Mouse (Mus musculus): ENCODE results near the gene Plekhh2. TPM values are rescaled to one million over a fixed set of nuclear protein-coding genes. Genes with fewer than 3 reads are reported as not detected.

The Plekhh2 gene
- polyA plus RNA-seq, 1 experiment from 2014 or later, result 1.7 TPM

DNA sequence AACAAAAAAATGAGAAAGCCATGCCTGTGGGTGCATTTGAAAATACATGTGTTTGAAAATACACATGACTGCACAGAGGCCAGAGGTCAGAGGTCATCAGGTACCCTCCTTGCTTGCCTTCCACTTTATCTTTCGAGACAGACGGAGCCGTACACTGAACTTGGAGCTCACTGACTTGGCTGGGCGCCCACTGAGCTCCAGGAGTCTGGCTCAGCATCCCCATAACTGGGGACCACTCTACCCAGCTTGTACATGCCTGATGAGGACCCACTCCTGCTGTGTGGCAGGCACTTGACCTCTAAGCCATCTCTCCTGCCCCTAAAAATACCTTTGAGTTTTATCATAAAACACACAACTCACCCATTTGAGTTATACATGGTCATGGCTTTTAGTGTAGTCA is 2.5 kb upstream of the Plekhh2 start:
- no peak overlapping the region for H3K9ac ChIP-seq (replicated peaks; ENCODE audit: low read depth, low read length)
- H3K27ac ChIP-seq (ENCODE audit: low read length), result no peak overlapping the region
- H3K4me2 ChIP-seq (ENCODE audit: low read length), result no peak overlapping the region
- no peaks in the 10 kb centered on the region for H3K36me3 ChIP-seq (ENCODE audit: control insufficient read depth, insufficient read depth)
- H3K27me3 ChIP-seq (replicated peaks; ENCODE audit: control insufficient read depth, insufficient read depth, low read length), result 0 out of 2 replicates have a peak, but pooled peaks cover 2% of the 10 kb centered on the region
- H3K4me3 ChIP-seq (replicated peaks; ENCODE audit: low read length), result no peak overlapping the region
- ATAC-seq, result no peak
- H3K4me1 ChIP-seq (replicated peaks; ENCODE audit: control insufficient read depth, insufficient read depth, low read length), result peaks cover 30% of the 10 kb centered on the region
- 31% methylated on average over 4 of the region's 4 CpGs for WGBS
- H3K9me3 ChIP-seq (ENCODE audit: control insufficient read depth, low read length), result no peaks in the 10 kb centered on the region

DNA sequence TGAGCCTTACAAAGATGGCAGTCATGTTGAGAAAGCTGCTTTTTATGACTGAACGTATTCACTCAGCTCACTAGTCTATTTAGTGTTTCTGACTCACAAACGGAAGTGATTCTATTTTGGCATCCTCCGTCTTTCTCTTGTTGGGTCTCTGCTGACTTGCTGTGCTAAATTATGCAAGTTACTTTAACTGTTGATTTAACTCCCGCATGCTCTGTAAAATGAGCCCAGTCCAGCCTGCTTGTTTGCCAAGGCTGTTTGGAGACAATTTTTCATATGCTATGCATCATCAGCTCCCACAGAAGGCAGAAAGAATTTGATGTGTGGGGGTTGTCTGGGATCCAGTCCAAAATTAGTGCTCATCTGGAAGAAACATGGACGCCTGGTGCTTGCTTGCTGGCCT is 1.3 kb upstream of the Plekhh2 start:
- H3K27me3 ChIP-seq (replicated peaks; ENCODE audit: control insufficient read depth, insufficient read depth, low read length), result 0 out of 2 replicates have a peak, but pooled peaks cover 2% of the 10 kb centered on the region
- H3K36me3 ChIP-seq (ENCODE audit: control insufficient read depth, insufficient read depth), result no peaks in the 10 kb centered on the region
- no peaks in the 10 kb centered on the region for H3K9me3 ChIP-seq (ENCODE audit: control insufficient read depth, low read length)
- H3K4me1 ChIP-seq (replicated peaks; ENCODE audit: control insufficient read depth, insufficient read depth, low read length), result peaks cover 30% of the 10 kb centered on the region
- H3K4me3 ChIP-seq (replicated peaks; ENCODE audit: low read length), result no peak overlapping the region
- no peak overlapping the region for H3K9ac ChIP-seq (replicated peaks; ENCODE audit: low read depth, low read length)
- no peak overlapping the region for H3K27ac ChIP-seq (ENCODE audit: low read length)
- WGBS, result 24% methylated on average over 5 of the region's 5 CpGs
- ATAC-seq, result peak; percentile 59
- H3K4me2 ChIP-seq (ENCODE audit: low read length), result no peak overlapping the region

DNA sequence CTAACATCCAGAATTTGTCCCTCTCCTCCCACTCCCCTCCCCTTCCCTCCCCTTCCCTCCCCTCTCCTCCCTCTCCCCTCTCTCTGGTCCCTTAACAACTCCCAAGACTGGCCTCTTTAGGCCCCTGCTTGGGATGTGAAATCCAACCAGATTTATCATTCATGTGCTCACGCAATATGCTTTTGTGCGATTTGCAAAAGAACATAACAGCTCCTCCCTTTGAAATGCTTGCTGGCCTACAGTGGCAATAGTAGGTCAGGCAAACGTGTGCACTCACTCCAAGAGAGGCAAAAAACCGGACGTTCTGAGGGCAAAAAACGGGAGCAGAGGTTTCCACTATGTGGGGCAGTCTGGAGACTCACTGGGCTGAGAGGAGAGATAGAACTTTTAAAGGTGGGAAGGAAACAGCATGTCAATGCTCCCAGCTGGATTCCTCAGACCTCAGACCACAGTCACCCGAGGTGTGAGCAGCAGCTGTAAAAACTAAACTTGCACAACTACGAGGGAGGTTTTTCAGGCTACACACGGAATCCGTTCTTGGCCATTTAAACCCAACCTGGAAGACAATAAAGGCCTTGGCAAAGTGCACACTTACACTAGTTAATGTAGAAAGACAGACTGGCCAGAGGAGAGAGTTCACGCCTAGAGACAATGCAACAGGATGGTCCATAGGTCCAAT is 595 bp upstream of the Plekhh2 start:
- Histone ChIP-seq H3K36me3 (ENCODE audit: control insufficient read depth, insufficient read depth) (no peaks in the 10 kb centered on the region), H3K27me3 (replicated peaks; ENCODE audit: control insufficient read depth, insufficient read depth, low read length) (0 out of 2 replicates have a peak, but pooled peaks cover 2% of the 10 kb centered on the region), H3K27ac (ENCODE audit: low read length) (no peak overlapping the region), H3K9ac (replicated peaks; ENCODE audit: low read depth, low read length) (no peak overlapping the region), H3K4me3 (replicated peaks; ENCODE audit: low read length) (peak overlapping the region; percentile 59), H3K4me1 (replicated peaks; ENCODE audit: control insufficient read depth, insufficient read depth, low read length) (peaks cover 30% of the 10 kb centered on the region), H3K9me3 (ENCODE audit: control insufficient read depth, low read length) (no peaks in the 10 kb centered on the region), H3K4me2 (ENCODE audit: low read length) (peak overlapping the region; percentile 86)
- no peak for ATAC-seq
- WGBS, result 33% methylated on average over 11 of the region's 11 CpGs

DNA sequence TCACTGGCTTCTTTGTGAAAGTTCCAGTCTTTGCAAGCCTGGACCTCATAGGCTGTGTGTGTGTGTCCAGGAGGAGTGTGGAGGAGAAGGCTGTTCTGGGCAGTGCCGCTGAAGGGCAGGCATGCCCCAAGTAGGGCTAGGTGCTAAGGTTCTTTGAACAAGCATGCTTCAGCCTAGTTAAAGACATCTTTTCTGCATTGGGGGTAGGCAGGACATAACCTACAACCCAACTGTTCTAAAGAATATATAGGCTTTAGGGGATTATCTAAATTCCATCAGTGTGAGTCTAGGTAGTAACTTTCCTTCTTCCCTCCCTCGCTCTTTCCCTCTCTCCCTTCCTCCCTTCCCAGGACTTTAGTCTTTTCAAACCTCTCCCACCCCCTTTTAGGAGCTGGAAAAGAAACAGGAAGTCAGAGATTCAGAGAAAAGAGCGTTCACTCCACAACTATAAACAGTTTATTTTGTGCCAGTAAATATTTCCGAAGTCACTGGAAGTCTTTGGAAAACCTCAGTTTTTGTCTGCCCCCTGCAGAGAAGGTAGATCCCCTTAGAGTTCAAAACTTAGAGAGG is 906 bp downstream of the Plekhh2 start:
- 0 out of 2 replicates have a peak overlapping the region, but pooled peaks have one; percentile 65 for H3K9ac ChIP-seq (replicated peaks; ENCODE audit: low read depth, low read length)
- no peak overlapping the region for H3K27ac ChIP-seq (ENCODE audit: low read length)
- H3K27me3 ChIP-seq (replicated peaks; ENCODE audit: control insufficient read depth, insufficient read depth, low read length), result 0 out of 2 replicates have a peak, but pooled peaks cover 2% of the 10 kb centered on the region
- 31% methylated on average over 4 of the region's 4 CpGs for WGBS
- H3K4me3 ChIP-seq (replicated peaks; ENCODE audit: low read length), result peak overlapping the region; percentile 59
- H3K36me3 ChIP-seq (ENCODE audit: control insufficient read depth, insufficient read depth), result no peaks in the 10 kb centered on the region
- no peak for ATAC-seq
- peak overlapping the region; percentile 86 for H3K4me2 ChIP-seq (ENCODE audit: low read length)
- H3K9me3 ChIP-seq (ENCODE audit: control insufficient read depth, low read length), result no peaks in the 10 kb centered on the region
- peaks cover 30% of the 10 kb centered on the region for H3K4me1 ChIP-seq (replicated peaks; ENCODE audit: control insufficient read depth, insufficient read depth, low read length)

DNA sequence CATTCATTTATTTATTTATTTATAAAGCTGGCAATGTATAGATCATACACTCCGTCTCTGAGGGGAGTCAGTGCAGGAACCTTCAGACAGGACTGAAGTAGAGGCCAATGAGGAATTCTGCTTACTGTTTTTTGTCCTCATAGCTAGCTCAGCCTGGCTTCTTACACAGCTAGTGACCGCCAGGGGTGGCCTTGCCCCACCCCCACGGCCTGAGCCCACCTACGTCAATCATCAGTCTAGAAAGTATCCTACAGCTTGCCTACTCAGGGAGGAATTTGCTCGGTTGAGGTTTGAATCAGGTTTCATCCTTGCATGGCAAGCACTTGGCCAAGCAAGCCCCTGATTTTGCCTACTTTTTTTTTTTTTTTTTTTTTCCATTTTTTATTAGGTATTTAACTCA is 4.2 kb downstream of the Plekhh2 start:
- ATAC-seq, result no peak
- no peak overlapping the region for H3K4me3 ChIP-seq (replicated peaks; ENCODE audit: low read length)

DNA sequence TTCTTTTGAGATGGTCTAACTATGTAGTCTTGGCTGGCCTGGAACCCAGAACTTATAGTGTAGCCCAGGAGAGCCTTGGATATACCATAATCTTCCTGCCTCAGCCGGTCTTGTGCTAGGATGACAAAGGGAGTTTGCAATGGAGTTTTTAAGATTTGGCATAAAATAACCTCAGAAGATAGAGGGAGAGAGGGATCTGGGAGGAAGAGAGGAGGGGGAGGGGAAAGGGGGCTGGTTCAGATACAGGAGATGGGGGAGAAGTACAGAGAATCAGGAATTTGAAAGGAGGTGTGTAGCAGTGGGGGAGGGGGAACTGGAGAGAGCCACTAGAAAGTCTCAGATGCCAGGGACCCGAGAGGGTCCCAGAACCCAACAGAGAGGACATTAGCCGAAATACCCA is 7.7 kb downstream of the Plekhh2 start:
- no peaks in the 10 kb centered on the region for H3K4me1 ChIP-seq (replicated peaks; ENCODE audit: control insufficient read depth, insufficient read depth, low read length)
- no peaks in the 10 kb centered on the region for H3K27me3 ChIP-seq (replicated peaks; ENCODE audit: control insufficient read depth, insufficient read depth, low read length)
- no peak overlapping the region for H3K4me3 ChIP-seq (replicated peaks; ENCODE audit: low read length)
- WGBS, result 79% methylated on average over 3 of the region's 3 CpGs
- no peak for ATAC-seq
- H3K27ac ChIP-seq (ENCODE audit: low read length), result no peak overlapping the region
- H3K9ac ChIP-seq (replicated peaks; ENCODE audit: low read depth, low read length), result no peak overlapping the region
- H3K36me3 ChIP-seq (ENCODE audit: control insufficient read depth, insufficient read depth), result no peaks in the 10 kb centered on the region
- H3K9me3 ChIP-seq (ENCODE audit: control insufficient read depth, low read length), result no peaks in the 10 kb centered on the region
- H3K4me2 ChIP-seq (ENCODE audit: low read length), result no peak overlapping the region

More for the DNA sequence above, 4.2 kb downstream of the Plekhh2 start:
- H3K9ac ChIP-seq (replicated peaks; ENCODE audit: low read depth, low read length), result no peak overlapping the region
- WGBS, result 87% methylated on average over 5 of the region's 5 CpGs
- H3K27ac ChIP-seq (ENCODE audit: low read length), result no peak overlapping the region
- H3K36me3 ChIP-seq (ENCODE audit: control insufficient read depth, insufficient read depth), result no peaks in the 10 kb centered on the region
- H3K27me3 ChIP-seq (replicated peaks; ENCODE audit: control insufficient read depth, insufficient read depth, low read length), result 0 out of 2 replicates have a peak, but pooled peaks cover 2% of the 10 kb centered on the region
- no peak overlapping the region for H3K4me2 ChIP-seq (ENCODE audit: low read length)
- peaks cover 14% of the 10 kb centered on the region for H3K4me1 ChIP-seq (replicated peaks; ENCODE audit: control insufficient read depth, insufficient read depth, low read length)
- H3K9me3 ChIP-seq (ENCODE audit: control insufficient read depth, low read length), result no peaks in the 10 kb centered on the region

DNA sequence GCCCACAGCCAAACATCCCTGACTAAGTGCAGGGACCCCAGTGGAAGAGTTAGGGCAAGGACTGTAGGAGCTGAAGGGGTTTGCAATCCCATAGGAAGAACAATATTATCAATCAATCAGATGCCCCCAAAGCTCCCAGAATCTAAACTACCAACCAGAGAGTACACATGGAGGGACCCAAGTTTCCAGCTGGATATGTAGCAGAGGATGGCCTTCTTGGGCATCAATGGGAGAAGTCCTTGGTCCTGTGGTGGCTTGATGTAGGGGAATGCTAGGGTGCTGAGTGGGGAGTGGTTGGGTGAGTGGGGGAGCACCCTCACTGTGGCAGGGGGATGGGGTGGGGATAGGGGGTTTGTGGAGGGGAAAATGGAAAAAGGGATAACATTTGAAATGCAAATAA is 8.4 kb downstream of the Plekhh2 start:
- no peak for ATAC-seq
- Histone ChIP-seq H3K4me2 (ENCODE audit: low read length) (no peak overlapping the region), H3K36me3 (ENCODE audit: control insufficient read depth, insufficient read depth) (no peaks in the 10 kb centered on the region), H3K27ac (ENCODE audit: low read length) (no peak overlapping the region), H3K4me3 (replicated peaks; ENCODE audit: low read length) (no peak overlapping the region), H3K4me1 (replicated peaks; ENCODE audit: control insufficient read depth, insufficient read depth, low read length) (no peaks in the 10 kb centered on the region), H3K27me3 (replicated peaks; ENCODE audit: control insufficient read depth, insufficient read depth, low read length) (no peaks in the 10 kb centered on the region), H3K9ac (replicated peaks; ENCODE audit: low read depth, low read length) (no peak overlapping the region), H3K9me3 (ENCODE audit: control insufficient read depth, low read length) (no peaks in the 10 kb centered on the region)

DNA sequence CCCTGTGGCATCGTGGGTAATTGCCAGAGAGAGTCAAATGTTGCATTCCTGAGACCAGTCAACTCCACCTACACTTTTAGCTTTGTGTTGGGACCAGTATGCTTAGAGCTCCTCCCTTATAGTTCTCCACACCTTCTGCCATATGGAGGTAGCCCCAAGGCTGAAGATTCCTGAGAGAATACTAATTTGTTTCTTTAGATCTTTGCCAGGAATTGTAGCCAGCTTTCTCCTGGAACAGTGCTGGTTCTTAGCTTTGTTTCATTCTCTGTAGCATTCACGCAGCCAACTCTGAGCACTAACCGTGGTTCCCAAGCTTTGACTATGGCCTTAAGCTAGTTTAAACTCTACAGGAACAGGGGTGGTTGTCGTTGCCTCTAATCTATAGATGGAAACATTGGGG is 17.7 kb downstream of the Plekhh2 start:
- H3K9me3 ChIP-seq (ENCODE audit: control insufficient read depth, low read length), result no peaks in the 10 kb centered on the region
- no peaks in the 10 kb centered on the region for H3K36me3 ChIP-seq (ENCODE audit: control insufficient read depth, insufficient read depth)
- ATAC-seq, result no peak
- no peak overlapping the region for H3K4me3 ChIP-seq (replicated peaks; ENCODE audit: low read length)
- no peak overlapping the region for H3K9ac ChIP-seq (replicated peaks; ENCODE audit: low read depth, low read length)
- H3K27ac ChIP-seq (ENCODE audit: low read length), result no peak overlapping the region
- no peaks in the 10 kb centered on the region for H3K27me3 ChIP-seq (replicated peaks; ENCODE audit: control insufficient read depth, insufficient read depth, low read length)
- H3K4me1 ChIP-seq (replicated peaks; ENCODE audit: control insufficient read depth, insufficient read depth, low read length), result no peaks in the 10 kb centered on the region; the same call in 1 of the 2 replicates
- 78% methylated on average over 4 of the region's 4 CpGs for WGBS
- H3K4me2 ChIP-seq (ENCODE audit: low read length), result no peak overlapping the region

DNA sequence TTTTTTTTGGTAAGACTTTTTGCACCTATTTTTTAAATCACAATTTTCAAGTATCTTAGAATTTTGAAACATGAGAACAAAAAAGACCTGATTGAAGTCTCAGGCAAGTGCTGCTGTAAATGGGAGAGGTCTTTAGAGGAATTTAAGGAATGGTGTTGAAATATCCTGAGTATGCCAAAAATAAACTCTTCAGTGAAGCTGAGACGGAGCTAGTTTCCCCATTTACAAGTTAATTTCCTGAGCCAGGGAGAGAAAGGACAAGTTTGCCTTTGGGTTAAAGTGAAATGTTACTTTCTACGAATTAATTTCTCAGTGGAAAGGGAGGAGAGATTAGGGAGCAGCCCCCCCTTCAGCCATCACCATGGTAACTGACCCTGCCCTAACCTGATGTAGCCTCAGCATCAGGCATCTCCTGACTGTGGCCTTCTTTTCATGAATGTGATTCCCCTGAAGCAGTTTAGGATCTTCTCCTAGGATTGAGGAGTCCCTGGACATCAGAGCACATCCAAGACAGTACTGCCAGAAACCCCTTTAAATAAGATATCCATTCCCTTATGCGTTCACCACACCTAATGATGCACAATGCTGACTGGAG is 18.6 kb downstream of the Plekhh2 start:
- H3K27me3 ChIP-seq (replicated peaks; ENCODE audit: control insufficient read depth, insufficient read depth, low read length), result no peaks in the 10 kb centered on the region
- WGBS, result 41% methylated on average over 3 of the region's 3 CpGs
- H3K4me3 ChIP-seq (replicated peaks; ENCODE audit: low read length), result no peak overlapping the region
- H3K9ac ChIP-seq (replicated peaks; ENCODE audit: low read depth, low read length), result no peak overlapping the region
- H3K27ac ChIP-seq (ENCODE audit: low read length), result no peak overlapping the region
- no peaks in the 10 kb centered on the region for H3K9me3 ChIP-seq (ENCODE audit: control insufficient read depth, low read length)
- no peaks in the 10 kb centered on the region for H3K36me3 ChIP-seq (ENCODE audit: control insufficient read depth, insufficient read depth)
- no peak overlapping the region for H3K4me2 ChIP-seq (ENCODE audit: low read length)
- H3K4me1 ChIP-seq (replicated peaks; ENCODE audit: control insufficient read depth, insufficient read depth, low read length), result no peaks in the 10 kb centered on the region; the same call in 1 of the 2 replicates
- no peak for ATAC-seq

All from forebrain, embryonic 16.5 days (tissue).